ENCODE assay signal across 8 mouse cellular contexts in genomic region chr9:111689680-111690483, GRCm38 (mm10). TPM values are rescaled to one million over a fixed set of nuclear protein-coding genes. Genes with fewer than 3 reads are reported as not detected.
DNase-seq lines count a peak whose midpoint lies in the region; ATAC-seq lines count a peak whose summit lies in the region.
"Had no signal": no experiment of that assay in that cellular context is flagged by ENCODE, and none has a peak within 500 bp of the region (broad histone marks: within the 10 kb centered on the region; RNA-seq: fewer than 3 reads in every experiment).

Gene Stac (minus strand): TSS chr9:111690348.

- WGBS in lung, embryonic 15.5 days: 5% methylated on average over 37 of the region's 64 CpGs
- 7% methylated on average over 34 of the region's 64 CpGs for WGBS in liver, embryonic 12.5 days (ENCODE audit: insufficient replicate concordance)
- WGBS in stomach, embryonic 14.5 days: 3% methylated on average over 64 of the region's 64 CpGs

- DNase-seq in lung, postnatal 36 days: no peak
- peak; percentile 59 for DNase-seq in embryo, embryonic 11 days
- no peak for DNase-seq in cerebellum, adult 9-11 months

- H3K4me3 ChIP-seq in lung, embryonic 15.5 days: peak within 1 kb of the TSS; percentile 44
- peak within 1 kb of the TSS; percentile 46 for H3K4me3 ChIP-seq in liver, embryonic 12.5 days
- peak within 1 kb of the TSS; percentile 36 for H3K4me3 ChIP-seq in stomach, embryonic 14.5 days (ENCODE audit: low read depth, low read length)
- H3K4me3 ChIP-seq: myocyte had no signal

- H3K9me3 ChIP-seq in lung, embryonic 15.5 days: no peaks in the 10 kb centered on the region
- no peaks in the 10 kb centered on the region for H3K9me3 ChIP-seq in liver, embryonic 12.5 days (replicated peaks)
- H3K9me3 ChIP-seq in stomach, embryonic 14.5 days (ENCODE audit: control insufficient read depth, low read depth, low read length): no peaks in the 10 kb centered on the region

- H3K4me1 ChIP-seq in lung, embryonic 15.5 days: peaks cover 7% of the 10 kb centered on the region; the same call in 1 of the 2 replicates
- no peaks in the 10 kb centered on the region for H3K4me1 ChIP-seq in liver, embryonic 12.5 days
- no peaks in the 10 kb centered on the region for H3K4me1 ChIP-seq in stomach, embryonic 14.5 days (ENCODE audit: control insufficient read depth, insufficient read depth, low read length)

- H3K27me3 ChIP-seq in lung, embryonic 15.5 days: peaks cover 35% of the 10 kb centered on the region
- H3K27me3 ChIP-seq in liver, embryonic 12.5 days (replicated peaks): peaks cover 27% of the 10 kb centered on the region
- H3K27me3 ChIP-seq in stomach, embryonic 14.5 days (ENCODE audit: control insufficient read depth, insufficient read depth, low read length): peaks cover 4% of the 10 kb centered on the region; the same call in 1 of the 2 replicates

- H3K4me2 ChIP-seq in lung, embryonic 15.5 days: peak within 1 kb of the TSS; percentile 91
- H3K4me2 ChIP-seq in liver, embryonic 12.5 days: peak within 1 kb of the TSS; percentile 69
- H3K4me2 ChIP-seq in stomach, embryonic 14.5 days (replicated peaks; ENCODE audit: low read depth, low read length): peak within 1 kb of the TSS; percentile 80

- ATAC-seq in lung, embryonic 15.5 days (ENCODE audit: borderline replicate concordance, extremely low read depth, low FRiP score, low TSS enrichment): peak; percentile 64; the same call in 1 of the 2 replicates
- ATAC-seq in granulocyte monocyte progenitor cell, adult 5-6 weeks (replicated peaks; ENCODE audit: poor library complexity, severe bottlenecking): peak; percentile 22; the same call in 1 of the 2 replicates
- ATAC-seq in liver, embryonic 12.5 days: no peak
- peak; percentile 71; the same call in 1 of the 2 replicates for ATAC-seq in stomach, embryonic 14.5 days (ENCODE audit: insufficient number of reproducible peaks, insufficient read depth, low FRiP score, low read depth)

- no peak within 1 kb of the TSS for H3K27ac ChIP-seq in lung, embryonic 15.5 days
- H3K27ac ChIP-seq in liver, embryonic 12.5 days: no peak within 1 kb of the TSS
- H3K27ac ChIP-seq in stomach, embryonic 14.5 days (ENCODE audit: low read length): no peak within 1 kb of the TSS

- H3K36me3 ChIP-seq in lung, embryonic 15.5 days: no peaks in the 10 kb centered on the region
- H3K36me3 ChIP-seq in liver, embryonic 12.5 days: no peaks in the 10 kb centered on the region
- no peaks in the 10 kb centered on the region for H3K36me3 ChIP-seq in stomach, embryonic 14.5 days (ENCODE audit: control insufficient read depth, insufficient read depth, low read length)

- 0 out of 2 replicates have a peak within 1 kb of the TSS, but pooled peaks have one; percentile 7 for H3K9ac ChIP-seq in lung, embryonic 15.5 days
- H3K9ac ChIP-seq in liver, embryonic 12.5 days: 0 out of 2 replicates have a peak within 1 kb of the TSS, but pooled peaks have one; percentile 6
- no peak within 1 kb of the TSS for H3K9ac ChIP-seq in stomach, embryonic 14.5 days (replicated peaks; ENCODE audit: low read depth, low read length)

RNA-seq across cellular contexts. Expression of gene Stac, which starts in this region (rescaled TPM):
- 1.1 and 1.5 TPM in 2 replicates for polyA plus RNA-seq in lung, embryonic 15.5 days (2015; fragmentation: Nextera tagmentation; extraction: Ambion mirVana)
- not detected in 2 replicates for total RNA-seq in granulocyte monocyte progenitor cell, adult 5-6 weeks (2014; fragmentation: Nextera tagmentation)
- total RNA-seq in granulocyte monocyte progenitor cell, adult 5-6 weeks (2017): 0.22 TPM in 1 of 2 replicates, not detected in the other
- 0.17 and 0.53 TPM in 2 replicates for polyA plus RNA-seq in liver, embryonic 12.5 days (2016; fragmentation: Nextera tagmentation; extraction: Ambion mirVana)
- 2.6 and 6.8 TPM in 2 replicates for polyA plus RNA-seq in stomach, embryonic 14.5 days (2014; fragmentation: Nextera tagmentation; extraction: Ambion mirVana)

Comparison
In these comparisons a context has a peak if more than half of its experiments do, and no peak if none do; other contexts are left out.
1. Peak in ATAC-seq in granulocyte monocyte progenitor cell, adult 5-6 weeks; RNA of the gene not detected or under 1 TPM.